Mouse (Mus musculus): ENCODE data around the gene Slc39a7. TPM values are rescaled to one million over a fixed set of nuclear protein-coding genes. Genes with fewer than 3 reads are reported as not detected.
A peak's percentile ranks its signal among the peaks of the same experiment; 100 is the strongest.

Gene Slc39a7
- 56.3 and 68.5 TPM in 2 replicates for polyA plus RNA-seq (2015; fragmentation: Nextera tagmentation; extraction: Ambion mirVana)

DNA sequence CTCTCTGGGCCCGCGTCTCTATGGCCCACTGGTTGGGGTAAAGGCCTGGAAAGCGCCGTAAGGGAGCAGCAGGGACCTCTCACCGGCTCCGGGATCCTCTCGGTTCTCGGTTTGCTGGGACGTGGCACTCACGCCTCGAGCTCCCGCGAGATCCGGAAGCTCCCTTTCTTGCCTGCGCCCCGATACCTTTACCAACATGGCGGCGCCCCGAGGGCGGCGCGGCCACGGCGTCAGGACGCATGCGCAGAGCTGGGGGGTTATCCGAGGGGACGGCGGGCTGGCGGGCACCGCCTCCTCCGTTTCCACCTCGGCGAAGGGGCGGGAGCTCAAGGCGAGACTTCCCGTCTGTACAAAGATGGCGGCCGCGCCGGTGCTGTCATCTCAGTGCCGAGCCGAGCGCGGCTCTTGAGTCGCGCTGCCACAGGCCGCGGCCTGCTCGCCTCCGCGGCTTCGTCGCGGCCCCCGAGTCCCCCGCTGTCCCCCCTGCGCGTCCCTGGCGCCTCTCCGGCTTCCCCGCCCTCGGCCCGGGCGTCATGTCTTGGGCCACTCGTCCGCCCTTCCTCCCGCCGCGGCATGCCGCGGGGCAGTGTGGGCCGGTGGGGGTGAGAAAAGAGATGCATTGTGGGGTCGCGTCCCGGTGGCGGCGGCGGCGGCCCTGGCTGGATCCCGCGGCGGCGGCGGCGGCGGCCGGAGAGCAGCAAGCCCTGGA is at the start of gene Slc39a7, which contains the start of gene Rxrb:
Gene Slc39a7 (minus strand): TSS at position 218 of the 709 bp plus-strand sequence.
Gene Rxrb (plus strand): TSS at position 348 of the 709 bp plus-strand sequence.
- ATAC-seq (ENCODE audit: insufficient read depth): peak; percentile 72
- peaks cover 67% of the 10 kb centered on the region for H3K4me1 ChIP-seq (replicated peaks)
- H3K36me3 ChIP-seq (replicated peaks): peaks cover 42% of the 10 kb centered on the region
- H3K27ac ChIP-seq (replicated peaks): peak within 1 kb of the TSS; percentile 97
- H3K9ac ChIP-seq: peak within 1 kb of the TSS; percentile 96
- no peaks in the 10 kb centered on the region for H3K9me3 ChIP-seq (replicated peaks)
- peak within 1 kb of the TSS; percentile 93 for H3K4me2 ChIP-seq
- WGBS (ENCODE audit: insufficient replicate concordance): under 1% methylated on average over 86 of the region's 88 CpGs
- peak within 1 kb of the TSS; percentile 98 for H3K4me3 ChIP-seq (replicated peaks)
- no peaks in the 10 kb centered on the region for H3K27me3 ChIP-seq

DNA sequence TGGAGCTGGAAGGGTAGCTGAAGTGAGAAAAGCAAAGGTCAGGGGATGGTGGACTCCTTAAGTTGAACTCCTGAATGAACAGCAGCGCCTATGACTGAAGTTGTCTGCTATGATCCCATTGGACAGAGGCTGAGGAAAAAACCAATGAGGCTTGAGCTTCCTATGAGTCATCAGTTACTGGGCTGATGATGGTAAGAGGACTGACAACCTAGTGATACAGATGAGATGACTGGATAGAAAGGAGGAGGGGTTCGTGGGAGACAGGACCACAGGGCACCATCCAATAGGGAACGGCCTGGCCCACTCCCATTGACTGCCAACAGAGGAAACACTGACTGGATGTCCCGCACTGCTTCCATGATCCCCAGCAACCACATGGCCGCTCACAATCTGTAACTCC is 48.1 kb upstream of the Slc39a7 start:
- H3K27me3 ChIP-seq: peaks cover 26% of the 10 kb centered on the region
- no peak overlapping the region for H3K27ac ChIP-seq (replicated peaks)
- H3K4me2 ChIP-seq: no peak overlapping the region
- 0 out of 2 replicates have a peak, but pooled peaks cover 8% of the 10 kb centered on the region for H3K4me1 ChIP-seq (replicated peaks)
- H3K9me3 ChIP-seq (replicated peaks): no peaks in the 10 kb centered on the region
- H3K36me3 ChIP-seq (replicated peaks): no peaks in the 10 kb centered on the region
- WGBS (ENCODE audit: insufficient replicate concordance): 24% methylated on average over 5 of the region's 5 CpGs
- H3K4me3 ChIP-seq (replicated peaks): no peak overlapping the region
- no peak overlapping the region for H3K9ac ChIP-seq
- ATAC-seq (ENCODE audit: insufficient read depth): peak; percentile 28; the same call in 1 of the 2 replicates

DNA sequence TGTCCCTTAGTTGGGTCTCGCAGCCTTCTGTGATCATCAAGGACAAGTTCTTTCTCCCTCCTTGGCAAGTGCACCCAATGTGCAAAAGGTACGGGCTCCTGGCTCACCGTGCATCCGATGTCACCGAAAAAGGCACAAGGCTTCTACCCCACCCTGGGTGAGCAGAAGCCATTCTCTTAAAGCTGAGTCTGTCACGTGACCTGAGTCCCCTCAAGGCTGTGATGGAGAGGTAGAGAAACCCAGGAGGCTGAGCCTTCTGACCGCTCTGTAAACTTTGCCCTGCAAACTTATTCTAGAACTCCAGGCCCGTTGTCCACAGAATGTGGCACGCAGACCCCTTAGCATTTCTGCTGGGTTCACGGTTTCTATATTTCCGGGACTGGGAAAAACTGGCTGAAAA is 47.5 kb upstream of the Slc39a7 start:
- H3K27ac ChIP-seq (replicated peaks): no peak overlapping the region
- 0 out of 2 replicates have a peak, but pooled peaks cover 8% of the 10 kb centered on the region for H3K4me1 ChIP-seq (replicated peaks)
- no peaks in the 10 kb centered on the region for H3K9me3 ChIP-seq (replicated peaks)
- no peak overlapping the region for H3K4me3 ChIP-seq (replicated peaks)
- H3K4me2 ChIP-seq: no peak overlapping the region
- no peaks in the 10 kb centered on the region for H3K36me3 ChIP-seq (replicated peaks)
- peaks cover 24% of the 10 kb centered on the region for H3K27me3 ChIP-seq
- no peak for ATAC-seq (ENCODE audit: insufficient read depth)
- no peak overlapping the region for H3K9ac ChIP-seq
- WGBS (ENCODE audit: insufficient replicate concordance): 80% methylated on average over 11 of the region's 11 CpGs

DNA sequence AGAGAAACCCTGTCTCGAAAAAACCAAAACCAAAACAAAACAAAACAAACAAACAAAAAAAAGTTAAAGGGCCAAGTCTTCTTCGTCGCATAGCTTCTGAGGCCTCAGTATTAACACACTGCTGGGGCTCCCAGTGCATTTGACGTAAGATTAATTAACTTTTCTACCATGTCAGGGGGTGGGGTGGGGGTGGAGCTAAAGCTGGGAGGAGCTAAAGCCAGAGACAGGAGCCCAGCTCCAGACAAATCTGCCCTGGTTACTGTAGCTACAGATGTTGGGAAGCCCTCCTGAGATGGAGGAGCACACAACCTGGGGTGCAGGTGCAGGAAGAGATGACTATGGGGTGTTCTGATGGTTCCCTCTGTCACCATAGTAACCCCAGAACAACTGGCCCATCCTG is 46.7 kb upstream of the Slc39a7 start:
- Histone ChIP-seq H3K4me1 (replicated peaks) (0 out of 2 replicates have a peak, but pooled peaks cover 5% of the 10 kb centered on the region), H3K9me3 (replicated peaks) (no peaks in the 10 kb centered on the region), H3K27me3 (peaks cover 25% of the 10 kb centered on the region), H3K4me3 (replicated peaks) (no peak overlapping the region), H3K4me2 (no peak overlapping the region), H3K36me3 (replicated peaks) (no peaks in the 10 kb centered on the region), H3K27ac (replicated peaks) (no peak overlapping the region), H3K9ac (no peak overlapping the region)
- ATAC-seq (ENCODE audit: insufficient read depth): no peak
- 54% methylated on average over 4 of the region's 4 CpGs for whole genome bisulfite sequencing (ENCODE audit: insufficient replicate concordance)

DNA sequence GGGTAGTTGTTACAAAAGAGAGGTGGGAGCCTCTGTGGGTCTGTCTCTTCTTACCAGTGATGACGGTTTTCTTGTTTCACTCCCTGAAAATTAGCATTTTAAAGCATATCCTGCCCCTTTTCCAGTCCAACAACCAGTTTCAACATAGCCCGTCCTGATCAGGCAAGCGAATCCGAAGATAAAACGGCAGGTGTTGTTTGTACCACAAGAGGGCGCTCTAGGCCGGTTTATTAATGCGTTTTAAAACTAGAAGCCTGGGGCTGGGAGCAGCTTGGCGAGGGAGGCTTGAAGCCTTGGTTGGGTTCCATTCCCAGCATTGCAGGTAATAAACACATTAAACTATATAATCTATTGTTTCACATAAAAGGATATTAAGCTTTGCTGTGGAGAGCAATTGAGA is 46.1 kb upstream of the Slc39a7 start:
- no peak for ATAC-seq (ENCODE audit: insufficient read depth)
- Histone ChIP-seq H3K4me2 (no peak overlapping the region), H3K4me1 (replicated peaks) (0 out of 2 replicates have a peak, but pooled peaks cover 3% of the 10 kb centered on the region), H3K36me3 (replicated peaks) (no peaks in the 10 kb centered on the region), H3K4me3 (replicated peaks) (no peak overlapping the region), H3K9ac (no peak overlapping the region), H3K9me3 (replicated peaks) (no peaks in the 10 kb centered on the region), H3K27me3 (peaks cover 25% of the 10 kb centered on the region), H3K27ac (replicated peaks) (no peak overlapping the region)
- WGBS (ENCODE audit: insufficient replicate concordance): under 1% methylated on average over 9 of the region's 9 CpGs

DNA sequence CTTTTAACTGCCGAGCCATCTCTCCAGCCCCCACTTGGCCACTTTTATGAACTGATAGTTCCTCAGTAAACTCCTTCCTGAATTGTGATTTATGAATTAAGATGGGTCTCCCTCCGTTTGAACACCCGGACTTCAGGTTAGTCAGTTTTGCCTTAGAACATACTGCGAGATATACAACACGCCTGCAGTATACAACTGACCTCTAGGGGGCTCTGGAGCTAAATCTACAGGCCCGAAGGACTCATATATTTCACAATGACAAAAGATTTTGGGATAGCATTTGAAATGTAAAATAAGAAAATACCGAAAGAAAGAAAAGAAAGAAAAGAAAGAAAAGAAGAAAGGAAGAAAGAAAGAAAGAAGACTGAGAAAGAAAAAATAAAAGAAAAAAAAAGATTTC is 43.8 kb upstream of the Slc39a7 start:
- H3K9me3 ChIP-seq (replicated peaks): no peaks in the 10 kb centered on the region
- WGBS (ENCODE audit: insufficient replicate concordance): 28% methylated on average over 7 of the region's 7 CpGs

DNA sequence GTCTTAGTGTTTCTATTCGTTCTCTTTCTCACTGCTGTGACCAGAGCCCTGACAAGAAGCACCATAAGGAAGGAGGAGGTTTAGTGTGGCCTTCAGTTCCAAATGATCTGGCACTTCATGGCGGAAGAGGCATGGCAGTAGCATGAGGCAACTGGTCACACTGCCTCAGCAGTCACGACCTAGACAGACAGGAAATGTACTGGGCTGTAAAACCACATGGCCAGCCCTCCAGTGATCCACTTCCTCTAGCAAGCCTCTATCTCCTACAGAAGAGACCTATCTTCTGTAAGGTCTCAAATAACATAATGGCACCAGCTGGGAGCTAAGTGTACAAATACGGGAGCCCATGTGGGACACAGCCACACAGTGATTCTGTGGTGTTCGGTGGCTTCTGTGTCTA is 40.6 kb upstream of the Slc39a7 start:
- no peak for ATAC-seq (ENCODE audit: insufficient read depth)
- no peaks in the 10 kb centered on the region for H3K36me3 ChIP-seq (replicated peaks)
- H3K4me1 ChIP-seq (replicated peaks): 0 out of 2 replicates have a peak, but pooled peaks cover 3% of the 10 kb centered on the region
- H3K4me3 ChIP-seq (replicated peaks): no peak overlapping the region
- H3K9me3 ChIP-seq (replicated peaks): no peaks in the 10 kb centered on the region
- 0 out of 2 replicates have a peak overlapping the region, but pooled peaks have one; percentile 6 for H3K27ac ChIP-seq (replicated peaks)
- 40% methylated on average over 5 of the region's 5 CpGs for WGBS (ENCODE audit: insufficient replicate concordance)
- no peak overlapping the region for H3K9ac ChIP-seq
- no peak overlapping the region for H3K4me2 ChIP-seq
- peaks cover 21% of the 10 kb centered on the region for H3K27me3 ChIP-seq

More for the DNA sequence above, 43.8 kb upstream of the Slc39a7 start:
- no peak overlapping the region for H3K4me3 ChIP-seq (replicated peaks)
- H3K27ac ChIP-seq (replicated peaks): no peak overlapping the region
- H3K36me3 ChIP-seq (replicated peaks): no peaks in the 10 kb centered on the region
- no peak overlapping the region for H3K4me2 ChIP-seq
- no peak overlapping the region for H3K9ac ChIP-seq
- no peak for ATAC-seq (ENCODE audit: insufficient read depth)
- peaks cover 25% of the 10 kb centered on the region for H3K27me3 ChIP-seq
- H3K4me1 ChIP-seq (replicated peaks): 0 out of 2 replicates have a peak, but pooled peaks cover 3% of the 10 kb centered on the region

DNA sequence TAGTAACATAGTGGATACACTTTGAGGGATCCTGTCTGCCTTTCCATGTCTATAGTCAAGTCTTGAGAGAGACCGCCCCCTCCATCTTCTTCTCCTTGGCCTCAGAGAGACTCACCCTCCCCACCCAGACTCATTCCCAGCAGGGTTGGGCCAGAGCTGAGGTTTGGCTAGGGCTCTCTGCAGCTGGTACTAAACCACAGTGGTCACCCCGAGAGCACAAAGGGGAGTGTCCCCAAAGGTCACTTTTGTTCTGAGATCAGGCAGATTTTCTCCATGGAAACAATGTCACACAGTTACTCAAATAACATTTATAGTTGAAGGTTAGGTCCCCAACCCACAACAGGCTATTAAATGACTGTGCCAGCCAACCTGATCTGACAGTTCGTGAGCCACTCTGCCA is 37.4 kb upstream of the Slc39a7 start:
- WGBS (ENCODE audit: insufficient replicate concordance): 48% methylated on average over 3 of the region's 3 CpGs

DNA sequence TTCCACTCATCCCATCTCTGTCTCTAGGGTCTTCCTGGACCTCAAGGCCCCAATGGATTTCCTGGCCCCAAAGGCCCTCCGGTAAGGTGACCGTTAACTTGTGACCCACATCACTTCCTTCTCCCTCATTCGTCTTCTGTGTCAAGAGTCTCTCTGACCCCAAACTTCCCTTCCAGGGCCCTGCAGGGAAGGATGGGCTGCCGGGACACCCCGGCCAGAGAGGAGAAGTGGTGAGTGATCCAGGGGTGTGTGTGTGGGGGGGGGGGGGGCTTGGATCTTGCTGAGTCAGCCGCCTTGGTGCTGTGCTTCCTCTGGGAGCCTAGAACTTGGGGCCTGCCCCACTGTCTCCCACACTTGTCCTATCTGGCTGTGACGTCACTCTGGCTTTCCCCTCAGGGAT is 25.7 kb upstream of the Slc39a7 start:
- H3K4me3 ChIP-seq (replicated peaks): no peak overlapping the region
- H3K9ac ChIP-seq: no peak overlapping the region
- WGBS (ENCODE audit: insufficient replicate concordance): 23% methylated on average over 7 of the region's 7 CpGs
- ATAC-seq (ENCODE audit: insufficient read depth): peak; percentile 32; the same call in 1 of the 2 replicates
- H3K27ac ChIP-seq (replicated peaks): no peak overlapping the region
- H3K27me3 ChIP-seq: no peaks in the 10 kb centered on the region
- no peak overlapping the region for H3K4me2 ChIP-seq
- H3K4me1 ChIP-seq (replicated peaks): no peaks in the 10 kb centered on the region
- no peaks in the 10 kb centered on the region for H3K36me3 ChIP-seq (replicated peaks)
- H3K9me3 ChIP-seq (replicated peaks): no peaks in the 10 kb centered on the region

More for the DNA sequence above, 37.4 kb upstream of the Slc39a7 start:
- Histone ChIP-seq H3K27ac (replicated peaks) (no peak overlapping the region), H3K9ac (no peak overlapping the region), H3K4me2 (no peak overlapping the region), H3K27me3 (no peaks in the 10 kb centered on the region), H3K4me3 (replicated peaks) (no peak overlapping the region), H3K36me3 (replicated peaks) (no peaks in the 10 kb centered on the region), H3K9me3 (replicated peaks) (no peaks in the 10 kb centered on the region), H3K4me1 (replicated peaks) (no peaks in the 10 kb centered on the region)
- ATAC-seq (ENCODE audit: insufficient read depth): no peak

DNA sequence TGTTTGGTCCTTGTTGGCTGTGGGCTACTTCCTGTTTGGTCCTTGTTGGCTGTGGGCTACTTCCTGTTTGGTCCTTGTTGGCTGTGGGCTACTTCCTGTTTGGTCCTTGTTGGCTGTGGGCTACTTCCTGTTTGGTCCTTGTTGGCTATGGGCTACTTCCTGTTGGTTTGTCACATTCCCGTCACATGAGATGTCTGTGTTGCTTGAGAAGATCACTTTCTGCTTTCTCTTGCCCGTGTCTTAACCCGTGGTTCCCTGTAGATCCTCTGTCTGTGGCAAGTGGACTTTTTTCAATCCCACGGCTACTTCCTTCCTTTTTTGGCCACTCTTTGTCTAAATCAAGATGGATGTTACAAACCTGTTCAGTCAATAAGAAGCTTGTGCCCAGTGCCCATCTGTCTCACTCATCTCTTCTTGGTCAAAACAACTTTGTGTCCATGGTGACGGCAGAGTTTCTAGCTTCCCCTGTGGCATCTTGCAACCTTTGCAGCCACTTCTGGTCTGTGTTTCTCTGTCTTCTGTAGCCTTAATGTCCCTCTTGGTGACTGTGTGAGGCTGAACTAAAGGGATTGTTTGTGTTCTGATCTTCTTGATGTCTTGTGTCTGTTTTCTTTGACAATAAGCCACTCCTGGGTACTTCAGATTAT is 16.0 kb upstream of the Slc39a7 start:
- 45% methylated on average over 5 of the region's 5 CpGs for WGBS (ENCODE audit: insufficient replicate concordance)
- Histone ChIP-seq H3K36me3 (replicated peaks) (no peaks in the 10 kb centered on the region), H3K4me3 (replicated peaks) (no peak overlapping the region), H3K4me1 (replicated peaks) (no peaks in the 10 kb centered on the region), H3K27me3 (peaks cover 1% of the 10 kb centered on the region; the same call in 1 of the 2 replicates), H3K9me3 (replicated peaks) (no peaks in the 10 kb centered on the region), H3K4me2 (no peak overlapping the region), H3K9ac (no peak overlapping the region), H3K27ac (replicated peaks) (no peak overlapping the region)
- ATAC-seq (ENCODE audit: insufficient read depth): no peak

DNA sequence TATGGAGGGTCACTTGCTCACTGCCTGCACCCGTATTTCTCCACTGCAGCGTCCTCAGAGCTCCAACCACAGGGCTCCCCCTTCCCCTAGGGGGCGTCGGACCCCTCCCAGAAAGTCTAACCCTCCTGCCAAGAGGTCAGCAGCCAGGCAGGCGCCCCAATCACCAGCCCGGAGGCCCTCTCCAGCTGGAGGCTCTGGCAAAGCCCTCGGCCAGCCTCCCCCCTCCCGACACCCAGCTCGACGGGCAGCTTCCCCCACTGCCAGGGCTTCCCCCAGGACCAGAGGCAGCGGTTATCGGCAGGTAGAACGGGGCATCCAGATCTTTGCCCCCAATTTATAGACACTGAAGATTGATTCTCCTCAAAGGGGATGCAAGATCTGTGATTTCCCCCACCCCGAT is 14.5 kb upstream of the Slc39a7 start:
- WGBS (ENCODE audit: insufficient replicate concordance): 71% methylated on average over 14 of the region's 14 CpGs
- Histone ChIP-seq H3K27ac (replicated peaks) (no peak overlapping the region), H3K9me3 (replicated peaks) (no peaks in the 10 kb centered on the region), H3K4me2 (no peak overlapping the region), H3K4me3 (replicated peaks) (no peak overlapping the region), H3K36me3 (replicated peaks) (no peaks in the 10 kb centered on the region), H3K27me3 (peaks cover 17% of the 10 kb centered on the region; the same call in 1 of the 2 replicates), H3K9ac (no peak overlapping the region), H3K4me1 (replicated peaks) (no peaks in the 10 kb centered on the region)
- no peak for ATAC-seq (ENCODE audit: insufficient read depth)
